Mouse (Mus musculus): ENCODE measurements around the gene Qsox2.

DNA sequence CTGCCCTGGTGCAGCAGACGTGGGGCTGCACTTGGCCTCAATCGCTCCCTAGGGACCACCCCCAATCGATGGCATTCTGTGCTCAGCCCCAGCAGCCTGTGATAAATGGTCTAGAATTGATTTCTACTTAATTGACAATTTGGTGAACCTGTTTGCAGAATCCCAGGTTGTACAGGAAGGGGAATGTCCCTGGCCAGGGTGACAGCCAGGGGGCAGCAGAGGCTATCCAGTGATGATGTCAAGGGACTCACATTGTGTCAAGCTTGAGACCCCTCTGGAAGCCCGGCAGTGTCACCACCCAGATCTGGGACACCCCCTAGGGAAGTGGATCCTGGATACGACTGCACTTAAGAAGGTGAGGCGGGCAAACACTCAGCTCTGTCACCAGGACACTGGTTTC, 54.7 kb downstream of the Qsox2 start:
- TF ChIP-seq CTCF (IDR thresholded peaks at IDR 0.05; ENCODE audit: extremely low read depth, insufficient read depth, insufficient read length, insufficient replicate concordance) (peak; percentile 29; the same call in 1 of the 2 replicates), POLR2A (IDR thresholded peaks at IDR 0.05; ENCODE audit: low read depth, low read length) (no peak)

Data from spleen, adult 2 months (tissue).